Mouse (Mus musculus) erythroblast, adult 5-6 weeks (primary cell): ENCODE measurements around the gene Numa1. TPM values are rescaled to one million over a fixed set of nuclear protein-coding genes. Genes with fewer than 3 reads are reported as not detected.
"Not testable (repeated sequence)": the region's sequence is repeated elsewhere in the genome, so short reads cannot be mapped to it uniquely, and the experiment has no call there.

Experiments used
- ATAC-seq: replicated peaks from 2 replicates; pipeline ENCODE4 v1.8.0; 2016; ENCODE audit warnings: moderate number of reproducible peaks, mild to moderate bottlenecking, moderate TSS enrichment, inconsistent platforms; ENCODE audit not compliant: poor library complexity, low FRiP score, severe bottlenecking
- total RNA-seq, 2 experiments: library from RNA; stranded (forward) in 1 of 2; stranded (reverse) in 1 of 2; fragments of 150-400 nt in 1 of 2; fragments of 200-764, 138-1000 nt in 1 of 2; gene quantifications; 2 replicates each; pipeline versions ENCODE4 v1.2.3 to v1.2.4; 2015 to 2017; ENCODE audit warnings: low replicate concordance in 2 of 2

Gene Numa1
- total RNA-seq, 2 experiments from 2014 or later: 22.3 to 64.5 TPM

DNA sequence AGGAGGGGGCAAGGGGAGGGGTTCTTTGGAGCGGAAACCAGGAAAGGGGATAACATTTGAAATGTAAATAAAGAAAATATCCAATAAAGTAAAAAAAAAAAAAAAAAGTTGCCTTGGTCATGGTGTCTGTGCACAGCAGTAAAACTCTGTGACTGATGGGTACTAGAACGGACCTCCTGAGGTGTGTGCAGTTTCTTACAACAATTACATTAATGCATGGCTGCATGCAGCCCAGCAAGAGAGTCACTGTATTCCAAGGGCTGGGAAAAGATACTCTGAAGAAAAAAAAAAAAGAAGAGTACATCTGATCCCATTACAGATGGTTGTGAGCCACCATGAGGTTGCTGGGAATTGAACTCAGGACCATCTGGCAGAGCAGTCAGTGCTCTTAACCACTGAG, 87.0 kb downstream of the Numa1 start:
- not testable (repeated sequence) for ATAC-seq

DNA sequence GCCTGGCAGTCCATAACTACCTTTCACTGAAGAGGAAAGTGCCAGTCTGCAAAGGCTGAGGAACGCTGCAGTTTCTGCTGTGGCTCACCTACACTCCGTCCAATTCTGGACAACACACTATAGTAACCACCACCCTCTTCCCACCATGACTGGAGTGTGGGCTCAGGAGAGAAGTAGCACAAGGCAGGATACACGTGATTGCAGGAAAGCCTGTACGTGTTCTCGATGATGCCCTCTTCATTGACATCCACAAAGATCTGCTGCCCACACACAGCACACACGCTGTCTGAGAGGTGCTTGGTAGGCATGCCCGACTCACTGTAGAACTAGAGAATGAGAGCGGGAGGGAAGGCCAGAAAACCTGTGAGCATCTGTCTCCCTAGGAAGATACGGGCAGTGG, 89.9 kb downstream of the Numa1 start:
- no peak for ATAC-seq

DNA sequence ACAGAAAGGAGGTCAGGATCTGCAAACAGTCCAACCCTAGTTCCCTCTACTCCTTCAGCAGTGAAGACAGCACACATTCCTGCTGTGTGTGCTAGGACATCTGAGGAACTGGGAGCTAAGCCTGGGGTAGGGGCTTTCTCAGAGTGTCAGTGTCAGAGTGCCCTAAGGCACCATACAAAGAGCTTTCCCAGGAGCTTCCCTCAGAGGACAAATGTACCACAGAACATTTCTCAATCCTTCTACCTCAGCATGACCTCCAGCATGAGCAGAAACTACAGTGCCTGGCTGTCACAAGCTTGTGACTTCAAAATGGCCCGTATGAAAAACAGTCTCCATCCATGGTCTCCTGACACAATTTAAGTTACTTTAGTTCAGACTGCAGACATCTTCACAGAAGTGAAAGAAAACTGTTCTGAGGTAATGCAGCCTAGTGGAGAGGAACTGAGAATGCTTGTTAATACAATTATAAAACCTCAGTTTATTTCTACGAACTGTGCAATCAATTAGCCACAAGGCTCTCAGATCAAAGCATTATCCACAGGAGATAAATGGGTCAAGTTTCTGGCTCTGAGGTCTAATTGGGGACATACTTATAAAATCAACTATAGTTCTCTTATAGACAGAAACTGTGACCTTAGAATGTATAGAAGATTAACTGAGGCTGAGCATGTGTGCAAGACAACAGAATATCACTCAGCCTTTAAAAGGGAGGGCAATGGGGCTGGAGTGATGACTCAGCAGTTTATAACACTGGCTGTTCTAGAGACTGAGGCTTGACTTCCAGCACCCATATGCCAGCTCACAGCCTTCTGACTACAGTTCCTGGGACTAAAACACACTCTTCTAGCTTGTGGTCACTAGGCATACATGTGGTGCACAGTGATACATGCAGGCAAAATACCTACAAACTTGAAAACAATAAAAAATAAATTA, 91.5 kb downstream of the Numa1 start:
- peak; percentile 64; the same call in 1 of the 2 replicates for ATAC-seq

DNA sequence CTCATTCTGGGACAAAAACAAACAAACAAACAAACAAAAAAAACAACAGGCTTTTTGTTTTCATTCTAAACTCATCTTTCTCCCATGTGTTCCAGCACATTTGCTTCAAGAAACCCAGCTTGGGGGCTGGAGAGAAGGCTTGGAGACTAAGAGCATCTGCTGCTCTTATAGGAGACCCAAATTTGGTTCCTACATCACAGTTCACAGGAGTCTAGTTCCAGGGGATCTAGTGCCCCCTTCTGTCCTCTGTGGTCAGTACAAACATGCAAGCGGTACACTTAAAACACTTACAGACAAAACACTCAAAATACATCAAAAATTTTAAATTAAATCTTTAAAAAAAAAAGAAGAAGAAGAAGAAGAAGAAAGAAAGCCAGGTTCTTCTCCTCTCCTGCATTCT, 101.0 kb downstream of the Numa1 start:
- no peak for ATAC-seq

DNA sequence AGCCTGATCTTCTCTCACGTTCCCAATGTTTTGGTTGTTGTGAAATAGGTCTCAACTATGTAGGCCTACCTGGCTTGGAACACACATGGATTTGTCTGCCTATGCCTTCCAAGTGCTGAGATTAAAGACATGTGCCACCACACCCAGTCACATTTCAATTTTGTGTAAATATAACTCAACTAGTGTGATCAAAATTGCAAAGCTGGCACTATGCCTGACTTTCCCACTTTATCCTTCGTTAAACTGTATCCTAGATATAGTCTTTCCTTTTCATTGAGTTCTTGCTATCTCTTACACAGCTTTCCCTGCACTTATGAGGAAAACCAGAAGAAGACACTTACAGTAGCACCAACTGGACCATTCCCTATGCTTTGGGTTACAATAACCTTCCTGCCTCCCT, 101.6 kb downstream of the Numa1 start:
- ATAC-seq: no peak

DNA sequence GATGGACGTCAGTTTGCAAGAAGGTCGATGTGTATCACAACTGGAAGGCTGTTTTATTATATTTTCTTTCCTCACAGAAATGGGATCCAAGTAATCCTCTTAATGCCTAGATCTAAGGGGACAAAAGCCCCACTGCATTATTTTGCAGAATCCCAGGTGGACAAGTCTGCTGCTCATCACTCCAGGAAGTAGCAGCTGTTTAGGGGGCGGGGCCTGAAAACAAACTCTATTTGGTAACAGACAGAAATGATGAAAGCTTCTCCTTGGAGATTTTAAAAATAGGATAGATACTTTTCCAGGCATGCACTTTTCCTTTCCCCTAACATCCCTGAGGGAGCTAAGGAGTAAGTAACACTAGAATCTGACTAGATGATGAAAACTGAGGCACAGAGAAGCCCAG, 103.4 kb downstream of the Numa1 start:
- ATAC-seq: no peak

DNA sequence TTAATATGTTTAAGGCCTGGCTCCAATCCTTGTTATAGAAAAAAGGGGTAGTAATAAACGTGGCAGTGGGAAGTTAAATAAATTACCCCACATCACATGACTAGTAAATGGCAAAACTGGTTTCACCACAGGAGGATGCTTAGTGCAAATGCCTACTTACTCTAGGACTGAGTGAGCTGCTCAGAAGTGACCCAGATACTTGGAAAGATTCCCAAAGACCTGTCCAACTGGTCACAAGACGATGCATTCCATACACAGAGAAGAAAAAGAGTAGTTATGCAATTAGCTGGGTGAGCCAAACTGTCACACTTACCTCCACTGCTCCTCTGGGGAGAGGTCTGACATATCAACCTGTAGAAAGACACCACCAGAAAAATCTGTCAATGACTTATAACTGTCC, 108.4 kb downstream of the Numa1 start:
- ATAC-seq: 0 out of 2 replicates have a peak, but pooled peaks have one; percentile 18

DNA sequence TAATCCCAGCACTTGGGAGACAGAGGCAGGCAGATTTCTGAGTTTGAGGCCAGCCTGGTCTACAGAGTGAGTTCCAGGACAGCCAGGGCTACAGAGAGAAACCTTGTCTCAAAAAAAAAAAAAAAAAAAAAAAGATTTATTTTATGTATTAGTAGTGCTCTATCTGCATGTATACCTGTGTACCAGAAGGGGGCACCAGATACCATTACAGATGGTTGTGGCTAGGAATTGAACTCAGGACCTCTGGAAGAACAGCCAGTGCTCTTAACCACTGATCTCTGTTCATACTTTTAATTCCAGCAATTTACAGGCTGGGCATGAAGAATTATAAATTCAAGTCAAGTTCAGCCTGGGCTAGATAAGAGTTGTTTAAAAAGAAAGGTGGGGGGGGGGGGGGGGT, 114.6 kb downstream of the Numa1 start:
- ATAC-seq: not testable (repeated sequence)

DNA sequence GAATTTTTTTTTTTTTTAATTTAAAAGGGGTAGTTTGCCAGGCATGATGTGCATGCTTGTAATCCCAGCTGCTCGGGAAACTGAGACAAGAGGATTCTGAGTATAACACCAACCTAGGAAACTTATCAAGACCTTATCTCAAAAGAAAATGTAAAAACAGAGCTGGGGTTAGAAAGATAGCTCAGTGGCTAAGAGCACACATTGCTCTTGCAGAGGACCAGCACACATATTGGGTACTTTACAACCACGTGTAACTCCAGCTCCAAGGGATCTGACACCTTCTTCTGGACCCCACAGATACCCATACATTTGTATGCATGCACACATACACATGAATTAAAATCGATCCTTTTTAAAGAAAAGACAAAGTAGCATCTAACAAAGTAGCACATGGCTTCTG, 127.4 kb downstream of the Numa1 start:
- no peak for ATAC-seq

DNA sequence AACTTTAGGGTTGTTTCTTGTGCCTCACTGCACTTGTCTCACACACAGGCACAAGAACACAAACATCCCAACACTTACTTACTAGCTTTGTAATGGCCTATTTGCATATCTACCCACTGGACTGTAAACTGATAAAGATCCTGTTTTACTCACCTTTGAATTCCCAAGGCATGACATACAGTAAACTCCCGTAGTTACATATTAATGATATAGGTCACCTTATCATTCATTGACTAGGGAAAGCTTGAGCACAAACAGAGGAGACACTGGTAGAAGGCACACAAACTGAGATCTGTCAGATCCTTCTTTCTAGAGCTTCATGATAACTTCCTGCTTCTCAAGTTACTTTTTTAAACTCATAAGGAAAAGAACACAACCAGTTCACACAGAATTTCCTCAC, 128.3 kb downstream of the Numa1 start:
- ATAC-seq: no peak

DNA sequence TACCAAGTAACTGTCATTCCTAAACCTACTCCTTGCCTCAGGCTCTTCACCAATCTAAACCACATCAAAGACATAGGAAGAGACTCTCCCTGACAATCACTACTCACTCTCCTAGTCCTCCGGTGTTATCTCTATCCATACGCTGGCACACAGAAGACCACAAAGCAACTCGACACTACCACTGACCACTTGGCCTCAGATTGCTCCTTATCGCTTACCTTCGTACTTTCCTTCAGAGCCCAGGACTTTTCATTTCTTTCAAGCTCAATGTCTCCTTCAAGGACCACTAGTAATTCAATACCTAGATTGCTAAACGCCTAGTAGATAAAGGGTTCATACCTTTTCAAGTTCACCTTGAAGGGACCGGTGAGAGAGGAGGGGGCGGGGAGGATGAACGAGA, 130.0 kb downstream of the Numa1 start:
- ATAC-seq: no peak

Other genes starting within 250 kb of the Numa1 start
- gene Phox2a, start 115.8 kb upstream of the Numa1 start, total RNA-seq (2015; ENCODE audit: low replicate concordance): not detected in 2 replicates
- gene Phox2a, start 115.8 kb upstream of the Numa1 start, total RNA-seq (2017; ENCODE audit: low replicate concordance): not detected in 2 replicates
- 0.58 and 5.6 TPM in 2 replicates for gene Inppl1, start 95.9 kb upstream of the Numa1 start, total RNA-seq (2015; ENCODE audit: low replicate concordance)
- 1.4 and 18.0 TPM in 2 replicates for gene Inppl1, start 95.9 kb upstream of the Numa1 start, total RNA-seq (2017; ENCODE audit: low replicate concordance)
- gene Folr2, start 76.9 kb upstream of the Numa1 start, total RNA-seq (2015; ENCODE audit: low replicate concordance): 3.6 TPM in 1 of 2 replicates, not detected in the other
- gene Folr2, start 76.9 kb upstream of the Numa1 start, total RNA-seq (2017; ENCODE audit: low replicate concordance): not detected in 2 replicates
- 14.2 and 28.4 TPM in 2 replicates for gene Anapc15, start 70.4 kb upstream of the Numa1 start, total RNA-seq (2015; ENCODE audit: low replicate concordance)
- gene Anapc15, start 70.4 kb upstream of the Numa1 start, total RNA-seq (2017; ENCODE audit: low replicate concordance): 18.6 and 19.5 TPM in 2 replicates
- gene Folr1, start 63.3 kb upstream of the Numa1 start, total RNA-seq (2015; ENCODE audit: low replicate concordance): not detected in 2 replicates
- gene Folr1, start 63.3 kb upstream of the Numa1 start, total RNA-seq (2017; ENCODE audit: low replicate concordance): not detected in 2 replicates
- gene Lamtor1, start 28.2 kb upstream of the Numa1 start, total RNA-seq (2015; ENCODE audit: low replicate concordance): 35.0 and 36.6 TPM in 2 replicates
- gene Lamtor1, start 28.2 kb upstream of the Numa1 start, total RNA-seq (2017; ENCODE audit: low replicate concordance): 26.2 and 28.0 TPM in 2 replicates
- not detected in 2 replicates for gene Tomt, start 27.8 kb upstream of the Numa1 start, total RNA-seq (2015; ENCODE audit: low replicate concordance)
- gene Tomt, start 27.8 kb upstream of the Numa1 start, total RNA-seq (2017; ENCODE audit: low replicate concordance): 0.56 TPM in 1 of 2 replicates, not detected in the other
- gene Lrrc51, start 216 bp upstream of the Numa1 start, total RNA-seq (2015; ENCODE audit: low replicate concordance): not detected in 2 replicates
- gene Lrrc51, start 216 bp upstream of the Numa1 start, total RNA-seq (2017; ENCODE audit: low replicate concordance): not detected in 2 replicates
- gene Il18bp, start 84.6 kb downstream of the Numa1 start, total RNA-seq (2015; ENCODE audit: low replicate concordance): 7.7 TPM in 1 of 2 replicates, not detected in the other
- gene Il18bp, start 84.6 kb downstream of the Numa1 start, total RNA-seq (2017; ENCODE audit: low replicate concordance): 5.4 and 9.0 TPM in 2 replicates
- gene Rnf121, start 131.4 kb downstream of the Numa1 start, total RNA-seq (2015; ENCODE audit: low replicate concordance): 3.8 and 5.8 TPM in 2 replicates
- 2.8 and 6.6 TPM in 2 replicates for gene Rnf121, start 131.4 kb downstream of the Numa1 start, total RNA-seq (2017; ENCODE audit: low replicate concordance)
- 3.8 and 12.3 TPM in 2 replicates for gene Xndc1, start 131.4 kb downstream of the Numa1 start, total RNA-seq (2015; ENCODE audit: low replicate concordance)
- gene Xndc1, start 131.4 kb downstream of the Numa1 start, total RNA-seq (2017; ENCODE audit: low replicate concordance): 7.3 and 8.6 TPM in 2 replicates
- gene Xntrpc, start 131.6 kb downstream of the Numa1 start, total RNA-seq (2015; ENCODE audit: low replicate concordance): 1.3 TPM in 1 of 2 replicates, not detected in the other
- 0.70 and 1.1 TPM in 2 replicates for gene Xntrpc, start 131.6 kb downstream of the Numa1 start, total RNA-seq (2017; ENCODE audit: low replicate concordance)
- 0.63 TPM in 1 of 2 replicates, not detected in the other for gene Trpc2, start 149.0 kb downstream of the Numa1 start, total RNA-seq (2015; ENCODE audit: low replicate concordance)
- 0.28 TPM in 1 of 2 replicates, not detected in the other for gene Trpc2, start 149.0 kb downstream of the Numa1 start, total RNA-seq (2017; ENCODE audit: low replicate concordance)
- not detected in 2 replicates for gene Art1, start 167.6 kb downstream of the Numa1 start, total RNA-seq (2015; ENCODE audit: low replicate concordance)
- gene Art1, start 167.6 kb downstream of the Numa1 start, total RNA-seq (2017; ENCODE audit: low replicate concordance): not detected in 2 replicates
- not detected in 2 replicates for gene Art5, start 175.4 kb downstream of the Numa1 start, total RNA-seq (2015; ENCODE audit: low replicate concordance)
- gene Art5, start 175.4 kb downstream of the Numa1 start, total RNA-seq (2017; ENCODE audit: low replicate concordance): not detected in 2 replicates
- gene Chrna10, start 182.7 kb downstream of the Numa1 start, total RNA-seq (2015; ENCODE audit: low replicate concordance): not detected in 2 replicates
- not detected in 2 replicates for gene Chrna10, start 182.7 kb downstream of the Numa1 start, total RNA-seq (2017; ENCODE audit: low replicate concordance)